Mouse (Mus musculus): ENCODE results near the gene Plekha1. TPM values are rescaled to one million over a fixed set of nuclear protein-coding genes. Genes with fewer than 3 reads are reported as not detected.

Gene Plekha1
- polyA plus RNA-seq, 1 experiment from 2014 or later, result 57.2 TPM

DNA sequence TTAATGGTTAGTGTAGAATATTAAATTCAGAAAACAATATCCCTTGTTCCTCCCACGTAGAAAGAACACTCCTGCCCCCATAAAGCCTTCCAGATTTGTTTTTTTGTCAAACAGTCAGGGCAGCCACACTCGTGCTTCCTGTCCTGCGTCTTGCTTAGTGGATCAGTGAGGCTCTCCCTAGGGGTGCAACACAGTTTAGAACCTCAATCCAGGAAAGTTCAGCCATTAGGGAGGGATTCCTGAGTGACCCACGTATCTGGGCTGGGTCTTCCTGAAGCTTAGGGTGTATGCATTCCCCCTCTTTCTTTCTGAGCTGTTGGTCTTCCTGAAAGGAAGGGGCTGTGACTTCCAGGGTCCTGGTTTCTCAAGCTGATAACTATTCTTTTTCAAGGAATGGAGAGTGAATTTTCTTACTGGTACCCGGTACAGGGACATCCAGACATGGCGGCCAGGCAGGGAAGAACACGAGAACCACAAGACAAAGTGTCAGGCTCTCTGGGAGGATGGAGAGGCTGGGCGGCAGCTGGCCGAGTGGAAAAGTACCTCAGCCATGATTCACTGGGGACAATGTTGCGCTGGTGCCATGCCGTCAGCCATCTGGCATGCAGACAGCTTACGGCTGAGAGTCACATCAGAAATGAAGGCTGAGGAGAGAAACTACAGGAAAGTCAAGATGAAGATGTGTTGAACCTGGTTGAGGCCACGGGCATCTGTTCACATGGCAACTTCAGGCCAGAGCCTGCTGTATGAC is 57.6 kb downstream of the Plekha1 start:
- Histone ChIP-seq H3K27ac (ENCODE audit: low read length) (no peak overlapping the region), H3K4me1 (ENCODE audit: control insufficient read depth, insufficient read depth, low read length) (no peaks in the 10 kb centered on the region), H3K4me2 (ENCODE audit: low read depth, low read length) (no peak overlapping the region), H3K9ac (ENCODE audit: low read length) (no peak overlapping the region), H3K27me3 (ENCODE audit: control insufficient read depth, insufficient read depth, low read length) (no peaks in the 10 kb centered on the region), H3K9me3 (replicated peaks; ENCODE audit: control insufficient read depth, low read length) (no peaks in the 10 kb centered on the region), H3K36me3 (ENCODE audit: control insufficient read depth, insufficient read depth, low read length) (no peaks in the 10 kb centered on the region), H3K4me3 (replicated peaks; ENCODE audit: low read length) (no peak overlapping the region)
- no peak for ATAC-seq (ENCODE audit: insufficient read depth, low FRiP score)
- 71% methylated on average over 13 of the region's 13 CpGs for WGBS

DNA sequence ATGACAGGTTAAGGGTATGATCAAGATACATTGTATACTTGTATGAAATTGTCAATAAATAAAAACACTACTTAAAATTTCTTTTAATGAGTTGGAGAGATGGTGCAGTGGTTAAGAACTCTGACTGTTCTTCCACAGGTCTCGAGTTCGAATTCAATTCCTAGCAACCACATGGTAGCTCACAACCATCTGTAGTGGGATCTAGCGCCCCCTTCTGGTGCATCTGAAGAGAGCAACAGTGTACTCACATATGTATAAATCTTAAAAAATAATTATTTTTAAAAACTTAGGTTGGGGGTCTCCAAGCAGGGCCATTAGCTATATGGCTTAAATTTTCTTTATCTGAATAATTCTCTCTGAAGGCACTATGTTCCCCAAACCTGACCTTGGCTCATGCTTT is 64.8 kb downstream of the Plekha1 start:
- peaks cover 1% of the 10 kb centered on the region for H3K4me1 ChIP-seq (ENCODE audit: control insufficient read depth, insufficient read depth, low read length)
- WGBS, result 65% methylated on average over 3 of the region's 3 CpGs
- ATAC-seq (ENCODE audit: insufficient read depth, low FRiP score), result no peak

DNA sequence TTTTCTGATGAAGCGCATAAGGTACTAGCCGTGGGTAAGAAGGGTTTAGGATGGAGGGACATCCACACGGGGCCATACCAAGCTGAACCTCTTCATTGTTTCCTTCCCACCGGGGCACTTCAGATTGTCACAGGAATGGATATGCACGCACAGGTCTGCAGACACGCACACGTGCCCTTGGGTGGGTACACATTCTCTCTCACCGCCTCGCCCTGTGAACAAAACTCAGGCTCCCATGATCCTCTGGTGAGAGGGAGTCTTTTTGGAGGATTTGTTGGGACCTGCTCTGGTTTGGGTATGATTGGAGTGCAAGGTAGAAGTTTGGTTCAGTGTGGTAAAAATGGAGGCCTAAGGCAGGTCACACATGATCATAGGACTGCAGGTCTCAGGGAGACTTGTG is 67.4 kb downstream of the Plekha1 start:
- peaks cover 44% of the 10 kb centered on the region for H3K27me3 ChIP-seq (ENCODE audit: control insufficient read depth, insufficient read depth, low read length)
- 83% methylated on average over 9 of the region's 9 CpGs for WGBS

More for the DNA sequence above, 64.8 kb downstream of the Plekha1 start:
- Histone ChIP-seq H3K4me2 (ENCODE audit: low read depth, low read length) (no peak overlapping the region), H3K36me3 (ENCODE audit: control insufficient read depth, insufficient read depth, low read length) (no peaks in the 10 kb centered on the region), H3K27me3 (ENCODE audit: control insufficient read depth, insufficient read depth, low read length) (peaks cover 22% of the 10 kb centered on the region), H3K4me3 (replicated peaks; ENCODE audit: low read length) (no peak overlapping the region), H3K9ac (ENCODE audit: low read length) (no peak overlapping the region), H3K9me3 (replicated peaks; ENCODE audit: control insufficient read depth, low read length) (no peaks in the 10 kb centered on the region), H3K27ac (ENCODE audit: low read length) (no peak overlapping the region)

DNA sequence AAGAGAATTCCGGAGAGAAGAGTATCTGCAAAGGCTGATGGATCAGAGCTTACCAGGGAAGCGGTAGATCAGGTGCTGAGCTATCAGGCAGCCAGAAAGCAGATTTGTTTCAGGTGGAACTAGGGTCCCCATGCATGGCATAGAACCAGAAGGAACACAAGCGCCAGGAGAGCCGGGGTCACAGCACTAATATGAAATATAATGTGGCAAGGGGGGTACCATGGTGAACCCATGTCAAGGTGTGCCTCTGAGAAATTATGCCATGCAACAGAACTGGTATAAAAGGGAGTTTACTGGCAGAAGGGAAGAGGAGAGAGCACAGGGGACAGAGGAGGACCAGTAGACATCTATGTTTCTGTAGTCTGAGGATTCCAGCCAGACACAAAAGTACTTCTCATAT is 69.1 kb downstream of the Plekha1 start:
- Histone ChIP-seq H3K4me2 (ENCODE audit: low read depth, low read length) (no peak overlapping the region), H3K27ac (ENCODE audit: low read length) (no peak overlapping the region), H3K27me3 (ENCODE audit: control insufficient read depth, insufficient read depth, low read length) (peaks cover 56% of the 10 kb centered on the region), H3K4me1 (ENCODE audit: control insufficient read depth, insufficient read depth, low read length) (peaks cover 14% of the 10 kb centered on the region), H3K36me3 (ENCODE audit: control insufficient read depth, insufficient read depth, low read length) (no peaks in the 10 kb centered on the region), H3K9ac (ENCODE audit: low read length) (no peak overlapping the region), H3K4me3 (replicated peaks; ENCODE audit: low read length) (no peak overlapping the region), H3K9me3 (replicated peaks; ENCODE audit: control insufficient read depth, low read length) (no peaks in the 10 kb centered on the region)
- no peak for ATAC-seq (ENCODE audit: insufficient read depth, low FRiP score)
- WGBS, result 81% methylated on average over 4 of the region's 4 CpGs

More for the DNA sequence above, 67.4 kb downstream of the Plekha1 start:
- no peak overlapping the region for H3K27ac ChIP-seq (ENCODE audit: low read length)
- no peak overlapping the region for H3K9ac ChIP-seq (ENCODE audit: low read length)
- no peak overlapping the region for H3K4me3 ChIP-seq (replicated peaks; ENCODE audit: low read length)
- H3K9me3 ChIP-seq (replicated peaks; ENCODE audit: control insufficient read depth, low read length), result no peaks in the 10 kb centered on the region
- H3K36me3 ChIP-seq (ENCODE audit: control insufficient read depth, insufficient read depth, low read length), result no peaks in the 10 kb centered on the region
- no peak for ATAC-seq (ENCODE audit: insufficient read depth, low FRiP score)
- H3K4me1 ChIP-seq (ENCODE audit: control insufficient read depth, insufficient read depth, low read length), result peaks cover 14% of the 10 kb centered on the region
- no peak overlapping the region for H3K4me2 ChIP-seq (ENCODE audit: low read depth, low read length)

DNA sequence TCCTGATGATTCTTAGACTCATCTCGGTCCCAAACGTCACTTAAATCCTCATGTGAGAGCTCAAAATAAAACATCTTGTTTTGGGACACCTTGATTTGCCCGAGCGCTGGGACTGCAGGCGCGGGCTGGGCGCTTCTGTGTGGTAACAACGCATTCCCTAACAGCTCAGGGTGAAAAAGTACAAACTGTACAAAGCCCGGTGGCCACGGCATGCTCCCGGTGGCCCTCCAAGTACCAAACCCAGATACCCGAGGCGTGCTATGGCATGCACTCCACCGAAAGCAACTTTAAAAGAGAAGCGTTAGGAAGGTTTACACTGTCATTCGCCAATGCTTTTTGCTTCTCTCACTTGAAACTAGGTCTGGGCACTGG is 69.9 kb downstream of the Plekha1 start:
- Histone ChIP-seq H3K27me3 (ENCODE audit: control insufficient read depth, insufficient read depth, low read length) (peaks cover 57% of the 10 kb centered on the region), H3K4me3 (replicated peaks; ENCODE audit: low read length) (peak overlapping the region; percentile 64), H3K36me3 (ENCODE audit: control insufficient read depth, insufficient read depth, low read length) (no peaks in the 10 kb centered on the region), H3K4me1 (ENCODE audit: control insufficient read depth, insufficient read depth, low read length) (peaks cover 14% of the 10 kb centered on the region), H3K9me3 (replicated peaks; ENCODE audit: control insufficient read depth, low read length) (no peaks in the 10 kb centered on the region), H3K9ac (ENCODE audit: low read length) (peak overlapping the region; percentile 65; the same call in 1 of the 2 replicates), H3K27ac (ENCODE audit: low read length) (no peak overlapping the region), H3K4me2 (ENCODE audit: low read depth, low read length) (peak overlapping the region; percentile 77)
- 12% methylated on average over 16 of the region's 16 CpGs for WGBS
- ATAC-seq (ENCODE audit: insufficient read depth, low FRiP score), result no peak

DNA sequence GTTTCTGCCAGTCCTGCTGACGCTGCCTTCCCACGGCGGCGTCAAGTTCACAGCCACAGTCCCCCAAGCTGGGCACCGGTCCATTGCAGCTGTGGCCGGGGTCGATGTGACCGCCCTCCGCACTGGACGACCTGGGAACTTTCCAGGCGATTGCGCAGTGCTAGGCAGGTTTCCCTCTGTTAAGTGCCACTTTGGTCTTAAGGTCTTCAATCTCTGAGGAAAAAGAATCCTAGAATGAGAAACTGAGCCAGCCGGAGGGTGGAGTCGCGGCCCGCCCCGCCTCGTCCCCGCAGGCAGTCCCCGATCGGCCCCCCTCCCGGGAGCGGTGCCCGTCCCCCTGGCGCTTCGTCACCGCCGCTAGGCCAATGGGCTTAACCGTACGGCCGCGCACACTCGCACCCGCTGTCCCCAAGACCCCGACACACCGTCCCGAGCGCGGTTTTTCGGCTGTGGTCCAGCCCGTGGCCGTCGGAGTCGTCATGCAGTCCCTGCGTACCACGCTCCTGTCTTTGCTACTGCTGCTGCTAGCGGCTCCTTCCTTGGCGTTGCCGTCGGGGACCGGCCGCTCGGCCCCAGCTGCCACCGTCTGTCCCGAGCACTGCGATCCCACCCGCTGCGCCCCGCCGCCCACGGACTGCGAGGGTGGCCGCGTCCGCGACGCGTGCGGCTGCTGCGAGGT is 70.4 kb downstream of the Plekha1 start, which contains the start of gene Htra1:
TSS of gene Htra1 (plus strand) at position 319 of the 679 bp plus-strand sequence.
- Histone ChIP-seq H3K4me1 (ENCODE audit: control insufficient read depth, insufficient read depth, low read length) (peaks cover 19% of the 10 kb centered on the region), H3K27ac (ENCODE audit: low read length) (no peak within 1 kb of the TSS), H3K27me3 (ENCODE audit: control insufficient read depth, insufficient read depth, low read length) (peaks cover 57% of the 10 kb centered on the region), H3K36me3 (ENCODE audit: control insufficient read depth, insufficient read depth, low read length) (no peaks in the 10 kb centered on the region), H3K9me3 (replicated peaks; ENCODE audit: control insufficient read depth, low read length) (no peaks in the 10 kb centered on the region), H3K4me3 (replicated peaks; ENCODE audit: low read length) (peak within 1 kb of the TSS; percentile 64), H3K9ac (ENCODE audit: low read length) (peak within 1 kb of the TSS; percentile 65), H3K4me2 (ENCODE audit: low read depth, low read length) (peak within 1 kb of the TSS; percentile 77)
- peak; percentile 79; the same call in 1 of the 2 replicates for ATAC-seq (ENCODE audit: insufficient read depth, low FRiP score)
- under 1% methylated on average over 70 of the region's 70 CpGs for WGBS

DNA sequence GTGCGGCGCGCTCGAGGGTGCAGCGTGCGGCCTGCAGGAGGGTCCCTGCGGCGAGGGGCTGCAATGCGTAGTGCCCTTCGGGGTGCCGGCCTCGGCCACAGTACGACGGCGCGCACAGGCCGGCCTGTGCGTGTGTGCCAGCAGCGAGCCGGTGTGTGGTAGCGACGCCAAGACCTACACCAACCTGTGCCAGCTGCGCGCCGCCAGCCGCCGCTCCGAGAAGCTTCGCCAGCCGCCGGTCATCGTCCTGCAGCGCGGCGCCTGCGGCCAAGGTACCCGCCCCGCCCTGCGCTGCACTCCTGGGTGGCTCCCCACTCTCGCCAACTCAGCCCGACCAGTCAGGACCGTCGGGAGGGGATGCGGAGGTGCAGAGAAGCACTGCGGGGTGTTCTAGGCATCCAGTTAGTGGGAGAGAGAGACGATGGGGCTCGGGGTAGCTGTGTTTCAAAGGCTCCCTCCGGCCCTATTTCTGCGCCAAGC is 71.0 kb downstream of the Plekha1 start:
- Histone ChIP-seq H3K4me1 (ENCODE audit: control insufficient read depth, insufficient read depth, low read length) (peaks cover 23% of the 10 kb centered on the region), H3K27me3 (ENCODE audit: control insufficient read depth, insufficient read depth, low read length) (peaks cover 57% of the 10 kb centered on the region), H3K4me3 (replicated peaks; ENCODE audit: low read length) (peak overlapping the region; percentile 64), H3K36me3 (ENCODE audit: control insufficient read depth, insufficient read depth, low read length) (no peaks in the 10 kb centered on the region), H3K9ac (ENCODE audit: low read length) (peak overlapping the region; percentile 65), H3K4me2 (ENCODE audit: low read depth, low read length) (peak overlapping the region; percentile 77), H3K27ac (ENCODE audit: low read length) (no peak overlapping the region), H3K9me3 (replicated peaks; ENCODE audit: control insufficient read depth, low read length) (no peaks in the 10 kb centered on the region)
- WGBS, result under 1% methylated on average over 49 of the region's 49 CpGs
- ATAC-seq (ENCODE audit: insufficient read depth, low FRiP score), result peak; percentile 45; the same call in 1 of the 2 replicates

DNA sequence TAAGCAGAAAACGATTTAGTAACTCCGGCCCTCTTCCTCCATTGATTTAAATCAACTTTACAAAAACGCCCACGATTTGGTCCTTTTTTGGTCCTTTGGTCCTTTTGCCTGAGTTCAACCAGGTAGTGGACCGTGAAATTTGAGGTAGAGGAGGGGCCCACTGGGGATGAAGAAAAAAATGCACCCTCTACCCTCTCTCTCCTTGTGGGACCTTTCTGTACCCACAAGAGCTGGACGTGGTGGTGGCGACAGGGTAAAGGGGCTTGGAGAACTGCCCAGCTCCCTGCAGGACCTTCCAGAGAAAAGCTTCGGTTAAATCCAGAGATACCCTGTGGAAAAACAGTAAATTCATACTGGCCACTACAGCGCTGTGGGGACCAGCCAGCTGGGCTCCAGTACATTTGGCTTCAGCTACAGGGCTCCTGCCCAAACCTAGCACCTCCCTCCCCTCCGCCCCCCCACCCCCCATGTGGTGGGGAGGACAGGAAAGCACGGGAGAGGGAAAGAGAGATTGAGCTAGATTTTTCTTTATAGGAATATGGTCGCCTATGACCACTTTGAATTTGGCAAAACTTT is 71.8 kb downstream of the Plekha1 start:
- Histone ChIP-seq H3K9ac (ENCODE audit: low read length) (no peak overlapping the region), H3K27ac (ENCODE audit: low read length) (no peak overlapping the region), H3K4me3 (replicated peaks; ENCODE audit: low read length) (peak overlapping the region; percentile 64), H3K4me2 (ENCODE audit: low read depth, low read length) (peak overlapping the region; percentile 77), H3K9me3 (replicated peaks; ENCODE audit: control insufficient read depth, low read length) (no peaks in the 10 kb centered on the region), H3K36me3 (ENCODE audit: control insufficient read depth, insufficient read depth, low read length) (no peaks in the 10 kb centered on the region), H3K27me3 (ENCODE audit: control insufficient read depth, insufficient read depth, low read length) (peaks cover 57% of the 10 kb centered on the region), H3K4me1 (ENCODE audit: control insufficient read depth, insufficient read depth, low read length) (peaks cover 23% of the 10 kb centered on the region)
- ATAC-seq (ENCODE audit: insufficient read depth, low FRiP score), result no peak
- 21% methylated on average over 12 of the region's 12 CpGs for WGBS

DNA sequence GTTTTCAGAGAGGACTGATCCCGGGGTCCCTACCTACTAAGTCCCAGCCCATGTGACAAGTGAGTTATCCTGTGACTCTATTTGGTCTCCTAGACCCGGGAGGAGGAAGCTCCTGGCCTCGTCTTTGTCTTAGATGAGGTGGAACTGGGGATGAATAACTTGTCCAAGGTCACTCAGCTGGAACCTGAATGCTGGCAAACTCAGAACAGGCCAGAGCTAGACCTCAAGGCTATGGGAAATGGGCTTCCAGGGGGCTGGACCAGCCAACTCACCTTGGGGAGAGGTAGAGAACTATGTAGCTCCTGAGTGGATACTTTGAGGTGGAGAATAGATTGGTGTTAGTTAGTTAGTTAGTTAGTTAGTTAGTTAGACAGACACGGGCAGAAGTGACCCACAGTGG is 72.4 kb downstream of the Plekha1 start:
- H3K4me2 ChIP-seq (ENCODE audit: low read depth, low read length), result no peak overlapping the region
- no peaks in the 10 kb centered on the region for H3K36me3 ChIP-seq (ENCODE audit: control insufficient read depth, insufficient read depth, low read length)
- no peak overlapping the region for H3K4me3 ChIP-seq (replicated peaks; ENCODE audit: low read length)
- H3K27me3 ChIP-seq (ENCODE audit: control insufficient read depth, insufficient read depth, low read length), result peaks cover 56% of the 10 kb centered on the region
- H3K9ac ChIP-seq (ENCODE audit: low read length), result no peak overlapping the region
- peaks cover 23% of the 10 kb centered on the region for H3K4me1 ChIP-seq (ENCODE audit: control insufficient read depth, insufficient read depth, low read length)
- WGBS, result 62% methylated on average over 4 of the region's 4 CpGs
- no peaks in the 10 kb centered on the region for H3K9me3 ChIP-seq (replicated peaks; ENCODE audit: control insufficient read depth, low read length)
- H3K27ac ChIP-seq (ENCODE audit: low read length), result no peak overlapping the region
- no peak for ATAC-seq (ENCODE audit: insufficient read depth, low FRiP score)
